Mouse (Mus musculus): ENCODE results near the gene Timeless. TPM values are rescaled to one million over a fixed set of nuclear protein-coding genes. Genes with fewer than 3 reads are reported as not detected.
A peak's percentile ranks its signal among the peaks of the same experiment; 100 is the strongest.
"Not testable (repeated sequence)": the region's sequence is repeated elsewhere in the genome, so short reads cannot be mapped to it uniquely, and the experiment has no call there.

Timeless gene
- polyA plus RNA-seq, 1 experiment from 2014 or later: 35.0 TPM

DNA sequence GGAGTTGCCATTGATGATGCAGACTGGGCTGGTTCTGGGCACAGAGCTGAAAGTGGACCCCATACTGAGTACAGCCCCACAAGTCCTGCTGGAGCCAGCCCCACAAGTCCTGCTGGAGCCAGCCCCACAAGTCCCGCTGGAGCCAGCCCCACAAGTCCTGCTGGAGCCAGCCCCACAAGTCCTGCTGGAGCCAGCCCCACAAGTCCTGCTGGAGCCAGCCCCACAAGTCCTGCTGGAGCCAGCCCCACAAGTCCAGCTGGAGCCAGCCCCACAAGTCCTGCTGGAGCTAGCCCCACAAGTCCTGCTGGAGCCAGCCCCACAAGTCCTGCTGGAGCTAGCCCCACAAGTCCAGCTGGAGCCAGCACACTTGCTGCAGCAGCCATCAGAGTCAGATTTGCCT lies 58.7 kb downstream of the Timeless start:
- not testable (repeated sequence) for H3K36me3 ChIP-seq (ENCODE audit: control insufficient read depth, insufficient read depth, low read length); H3K9ac ChIP-seq (ENCODE audit: low read length); H3K4me3 ChIP-seq (replicated peaks; ENCODE audit: low read length); H3K4me1 ChIP-seq (ENCODE audit: control insufficient read depth, insufficient read depth, low read length); ATAC-seq (ENCODE audit: insufficient read depth, low FRiP score); H3K27ac ChIP-seq (ENCODE audit: low read length); H3K4me2 ChIP-seq (ENCODE audit: low read depth, low read length); H3K9me3 ChIP-seq (replicated peaks; ENCODE audit: control insufficient read depth, low read length); H3K27me3 ChIP-seq (ENCODE audit: control insufficient read depth, insufficient read depth, low read length)
- 78% methylated on average over 1 of the region's 1 CpGs for WGBS

DNA sequence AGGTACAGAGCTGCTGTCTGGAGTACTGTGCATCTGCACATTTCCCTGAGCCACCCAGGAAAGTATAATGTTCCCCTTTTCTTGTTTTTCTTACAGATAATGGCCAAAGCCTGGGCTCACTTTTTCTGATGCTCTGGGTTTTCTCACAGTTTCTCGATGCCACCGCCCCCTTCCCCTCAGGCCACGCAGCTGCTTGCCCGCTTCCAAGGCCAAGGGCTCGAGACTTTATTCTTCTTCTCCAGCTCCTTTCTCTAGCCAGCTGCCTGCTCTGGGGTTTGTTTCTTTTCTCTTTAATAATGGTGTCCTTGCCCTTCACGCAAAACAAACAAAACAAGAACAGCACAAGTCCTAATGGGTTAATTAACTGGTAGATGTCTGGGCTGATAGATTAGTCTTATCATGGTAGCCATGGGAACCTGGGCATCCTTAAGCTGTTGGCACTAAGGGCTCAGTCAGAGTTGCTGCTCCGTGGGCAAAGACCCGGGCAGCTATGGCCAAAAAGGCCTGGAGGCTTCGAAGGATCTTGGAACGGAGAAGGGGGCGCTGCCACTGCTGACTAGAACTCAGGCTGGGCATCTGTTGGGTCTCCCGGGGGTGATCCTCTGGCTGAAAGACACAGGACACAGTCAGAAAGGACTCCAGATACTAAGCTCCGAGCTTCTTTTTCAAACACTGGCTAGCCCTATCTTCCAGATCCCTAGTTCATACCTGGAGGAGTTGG lies 64.7 kb downstream of the Timeless start:
- H3K4me3 ChIP-seq (replicated peaks; ENCODE audit: low read length): no peak overlapping the region
- no peak overlapping the region for H3K27ac ChIP-seq (ENCODE audit: low read length)
- no peak overlapping the region for H3K4me2 ChIP-seq (ENCODE audit: low read depth, low read length)
- no peaks in the 10 kb centered on the region for H3K9me3 ChIP-seq (replicated peaks; ENCODE audit: control insufficient read depth, low read length)
- no peaks in the 10 kb centered on the region for H3K36me3 ChIP-seq (ENCODE audit: control insufficient read depth, insufficient read depth, low read length)
- WGBS: 69% methylated on average over 13 of the region's 13 CpGs
- H3K4me1 ChIP-seq (ENCODE audit: control insufficient read depth, insufficient read depth, low read length): no peaks in the 10 kb centered on the region
- no peak overlapping the region for H3K9ac ChIP-seq (ENCODE audit: low read length)
- H3K27me3 ChIP-seq (ENCODE audit: control insufficient read depth, insufficient read depth, low read length): no peaks in the 10 kb centered on the region
- ATAC-seq (ENCODE audit: insufficient read depth, low FRiP score): no peak

DNA sequence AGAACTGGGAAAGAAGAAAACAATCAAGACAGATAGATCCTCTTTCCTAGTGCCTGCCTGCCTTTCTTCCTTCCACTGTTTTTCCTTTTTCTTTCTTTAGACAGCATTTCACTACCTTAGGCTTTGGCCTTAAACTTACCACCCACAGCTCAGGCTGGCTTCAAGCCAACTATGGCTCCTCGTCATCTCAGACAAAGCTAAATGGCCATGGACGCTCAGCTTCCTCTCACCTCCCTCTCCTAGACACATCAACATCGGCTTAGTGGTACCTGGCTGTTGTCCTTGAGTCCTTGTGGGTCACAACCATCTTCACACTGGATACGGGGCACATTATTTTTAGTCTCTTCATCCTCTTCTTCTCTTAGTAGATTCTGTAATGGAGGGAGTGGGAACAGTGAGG lies 65.4 kb downstream of the Timeless start:
- 58% methylated on average over 4 of the region's 4 CpGs for WGBS
- Histone ChIP-seq H3K9ac (ENCODE audit: low read length) (no peak overlapping the region), H3K4me2 (ENCODE audit: low read depth, low read length) (no peak overlapping the region), H3K36me3 (ENCODE audit: control insufficient read depth, insufficient read depth, low read length) (no peaks in the 10 kb centered on the region), H3K4me3 (replicated peaks; ENCODE audit: low read length) (no peak overlapping the region), H3K9me3 (replicated peaks; ENCODE audit: control insufficient read depth, low read length) (no peaks in the 10 kb centered on the region), H3K27ac (ENCODE audit: low read length) (no peak overlapping the region), H3K4me1 (ENCODE audit: control insufficient read depth, insufficient read depth, low read length) (0 out of 2 replicates have a peak, but pooled peaks cover 1% of the 10 kb centered on the region), H3K27me3 (ENCODE audit: control insufficient read depth, insufficient read depth, low read length) (no peaks in the 10 kb centered on the region)
- no peak for ATAC-seq (ENCODE audit: insufficient read depth, low FRiP score)

GRCm38 (mm10) chr10:128297622-128298021 lies 65.8 kb downstream of the Timeless start:
- 60% methylated on average over 11 of the region's 11 CpGs for WGBS
- Histone ChIP-seq H3K4me2 (ENCODE audit: low read depth, low read length) (no peak overlapping the region), H3K27ac (ENCODE audit: low read length) (no peak overlapping the region), H3K4me1 (ENCODE audit: control insufficient read depth, insufficient read depth, low read length) (0 out of 2 replicates have a peak, but pooled peaks cover 5% of the 10 kb centered on the region), H3K36me3 (ENCODE audit: control insufficient read depth, insufficient read depth, low read length) (no peaks in the 10 kb centered on the region), H3K4me3 (replicated peaks; ENCODE audit: low read length) (no peak overlapping the region), H3K27me3 (ENCODE audit: control insufficient read depth, insufficient read depth, low read length) (no peaks in the 10 kb centered on the region), H3K9me3 (replicated peaks; ENCODE audit: control insufficient read depth, low read length) (no peaks in the 10 kb centered on the region), H3K9ac (ENCODE audit: low read length) (no peak overlapping the region)
- ATAC-seq (ENCODE audit: insufficient read depth, low FRiP score): peak; percentile 67; the same call in 1 of the 2 replicates

- no peaks in the 10 kb centered on the region for H3K36me3 ChIP-seq (ENCODE audit: control insufficient read depth, insufficient read depth, low read length)
- 0 out of 2 replicates have a peak, but pooled peaks cover 5% of the 10 kb centered on the region for H3K4me1 ChIP-seq (ENCODE audit: control insufficient read depth, insufficient read depth, low read length)
- WGBS: 73% methylated on average over 6 of the region's 6 CpGs
- no peak overlapping the region for H3K4me3 ChIP-seq (replicated peaks; ENCODE audit: low read length)
- H3K27me3 ChIP-seq (ENCODE audit: control insufficient read depth, insufficient read depth, low read length): no peaks in the 10 kb centered on the region
- H3K9me3 ChIP-seq (replicated peaks; ENCODE audit: control insufficient read depth, low read length): no peaks in the 10 kb centered on the region
- no peak overlapping the region for H3K27ac ChIP-seq (ENCODE audit: low read length)
- no peak for ATAC-seq (ENCODE audit: insufficient read depth, low FRiP score)
- no peak overlapping the region for H3K4me2 ChIP-seq (ENCODE audit: low read depth, low read length)
- H3K9ac ChIP-seq (ENCODE audit: low read length): no peak overlapping the region
Observed at GRCm38 (mm10) chr10:128298243-128298642, 66.4 kb downstream of the Timeless start.

- H3K27me3 ChIP-seq (ENCODE audit: control insufficient read depth, insufficient read depth, low read length): no peaks in the 10 kb centered on the region
- no peak within 1 kb of the TSS for H3K4me3 ChIP-seq (replicated peaks; ENCODE audit: low read length)
- no peaks in the 10 kb centered on the region for H3K36me3 ChIP-seq (ENCODE audit: control insufficient read depth, insufficient read depth, low read length)
- peaks cover 7% of the 10 kb centered on the region for H3K4me1 ChIP-seq (ENCODE audit: control insufficient read depth, insufficient read depth, low read length)
- WGBS: 77% methylated on average over 11 of the region's 11 CpGs
- H3K9ac ChIP-seq (ENCODE audit: low read length): no peak within 1 kb of the TSS
- H3K27ac ChIP-seq (ENCODE audit: low read length): no peak within 1 kb of the TSS
- no peaks in the 10 kb centered on the region for H3K9me3 ChIP-seq (replicated peaks; ENCODE audit: control insufficient read depth, low read length)
- no peak for ATAC-seq (ENCODE audit: insufficient read depth, low FRiP score)
- no peak within 1 kb of the TSS for H3K4me2 ChIP-seq (ENCODE audit: low read depth, low read length)
Observed at GRCm38 (mm10) chr10:128298702-128299171, 66.9 kb downstream of the Timeless start, which contains the start of gene Il23a. Gene Il23a (minus strand): TSS chr10:128298752.

- Histone ChIP-seq H3K4me3 (replicated peaks; ENCODE audit: low read length) (peak overlapping the region; percentile 56), H3K4me1 (ENCODE audit: control insufficient read depth, insufficient read depth, low read length) (peaks cover 15% of the 10 kb centered on the region), H3K27ac (ENCODE audit: low read length) (peak overlapping the region; percentile 93), H3K4me2 (ENCODE audit: low read depth, low read length) (peak overlapping the region; percentile 86), H3K36me3 (ENCODE audit: control insufficient read depth, insufficient read depth, low read length) (0 out of 2 replicates have a peak, but pooled peaks cover 3% of the 10 kb centered on the region), H3K9me3 (replicated peaks; ENCODE audit: control insufficient read depth, low read length) (no peaks in the 10 kb centered on the region), H3K9ac (ENCODE audit: low read length) (peak overlapping the region; percentile 77), H3K27me3 (ENCODE audit: control insufficient read depth, insufficient read depth, low read length) (no peaks in the 10 kb centered on the region)
- no peak for ATAC-seq (ENCODE audit: insufficient read depth, low FRiP score)
- WGBS: 29% methylated on average over 3 of the region's 3 CpGs
Observed at GRCm38 (mm10) chr10:128302357-128302756, 70.5 kb downstream of the Timeless start.

Other genes with a start within 250 kb of the Timeless start
- gene Hsd17b6, start 224.5 kb upstream of the Timeless start, polyA plus RNA-seq (2015; fragmentation: Nextera tagmentation; extraction: Ambion mirVana): not detected in 2 replicates
- gene Prim1, start 216.9 kb upstream of the Timeless start, polyA plus RNA-seq (2015; fragmentation: Nextera tagmentation; extraction: Ambion mirVana): 64.6 and 68.4 TPM in 2 replicates
- gene Naca, start 196.5 kb upstream of the Timeless start, polyA plus RNA-seq (2015; fragmentation: Nextera tagmentation; extraction: Ambion mirVana): 625 and 721 TPM in 2 replicates
- 374 and 406 TPM in 2 replicates for gene Ptges3, start 173.1 kb upstream of the Timeless start, polyA plus RNA-seq (2015; fragmentation: Nextera tagmentation; extraction: Ambion mirVana)
- gene Atp5b, start 148.8 kb upstream of the Timeless start, polyA plus RNA-seq (2015; fragmentation: Nextera tagmentation; extraction: Ambion mirVana): 2,507 and 2,568 TPM in 2 replicates
- 8.3 and 10.0 TPM in 2 replicates for gene Baz2a, start 140.5 kb upstream of the Timeless start, polyA plus RNA-seq (2015; fragmentation: Nextera tagmentation; extraction: Ambion mirVana)
- 30.3 and 34.2 TPM in 2 replicates for gene Rbms2, start 51.8 kb upstream of the Timeless start, polyA plus RNA-seq (2015; fragmentation: Nextera tagmentation; extraction: Ambion mirVana)
- 3.2 and 3.7 TPM in 2 replicates for gene Gls2, start 37.6 kb upstream of the Timeless start, polyA plus RNA-seq (2015; fragmentation: Nextera tagmentation; extraction: Ambion mirVana)
- 32.4 and 33.5 TPM in 2 replicates for gene Spryd4, start 20.3 kb upstream of the Timeless start, polyA plus RNA-seq (2015; fragmentation: Nextera tagmentation; extraction: Ambion mirVana)
- gene Mip, start 6.2 kb upstream of the Timeless start, polyA plus RNA-seq (2015; fragmentation: Nextera tagmentation; extraction: Ambion mirVana): not detected in 2 replicates
- 0.52 and 0.66 TPM in 2 replicates for gene Apon, start 22.0 kb downstream of the Timeless start, polyA plus RNA-seq (2015; fragmentation: Nextera tagmentation; extraction: Ambion mirVana)
- gene Apof, start 36.6 kb downstream of the Timeless start, polyA plus RNA-seq (2015; fragmentation: Nextera tagmentation; extraction: Ambion mirVana): 5.7 and 7.3 TPM in 2 replicates
- 14.1 and 16.1 TPM in 2 replicates for gene Stat2, start 38.5 kb downstream of the Timeless start, polyA plus RNA-seq (2015; fragmentation: Nextera tagmentation; extraction: Ambion mirVana)
- 0.55 and 0.57 TPM in 2 replicates for gene Il23a, start 66.7 kb downstream of the Timeless start, polyA plus RNA-seq (2015; fragmentation: Nextera tagmentation; extraction: Ambion mirVana)
- gene Pan2, start 71.3 kb downstream of the Timeless start, polyA plus RNA-seq (2015; fragmentation: Nextera tagmentation; extraction: Ambion mirVana): 29.0 and 30.4 TPM in 2 replicates
- gene Cnpy2, start 90.4 kb downstream of the Timeless start, polyA plus RNA-seq (2015; fragmentation: Nextera tagmentation; extraction: Ambion mirVana): 310 and 315 TPM in 2 replicates
- 221 and 230 TPM in 2 replicates for gene Cs, start 105.7 kb downstream of the Timeless start, polyA plus RNA-seq (2015; fragmentation: Nextera tagmentation; extraction: Ambion mirVana)
- 3.4 and 3.5 TPM in 2 replicates for gene Coq10a, start 136.9 kb downstream of the Timeless start, polyA plus RNA-seq (2015; fragmentation: Nextera tagmentation; extraction: Ambion mirVana)
- 8.4 and 10.0 TPM in 2 replicates for gene Ankrd52, start 145.1 kb downstream of the Timeless start, polyA plus RNA-seq (2015; fragmentation: Nextera tagmentation; extraction: Ambion mirVana)
- 28.7 and 32.9 TPM in 2 replicates for gene Slc39a5, start 169.2 kb downstream of the Timeless start, polyA plus RNA-seq (2015; fragmentation: Nextera tagmentation; extraction: Ambion mirVana)
- 72.0 and 75.5 TPM in 2 replicates for gene Nabp2, start 179.4 kb downstream of the Timeless start, polyA plus RNA-seq (2015; fragmentation: Nextera tagmentation; extraction: Ambion mirVana)
- 37.0 and 38.5 TPM in 2 replicates for gene Rnf41, start 179.6 kb downstream of the Timeless start, polyA plus RNA-seq (2015; fragmentation: Nextera tagmentation; extraction: Ambion mirVana)
- gene Smarcc2, start 227.2 kb downstream of the Timeless start, polyA plus RNA-seq (2015; fragmentation: Nextera tagmentation; extraction: Ambion mirVana): 59.5 and 62.4 TPM in 2 replicates

Data from stomach, embryonic 16.5 days (tissue).